Mouse (Mus musculus): Measurements from ENCODE around the gene Anln. TPM values are rescaled to one million over a fixed set of nuclear protein-coding genes. Genes with fewer than 3 reads are reported as not detected.
"Not testable (repeated sequence)": the region's sequence is repeated elsewhere in the genome, so short reads cannot be mapped to it uniquely, and the experiment has no call there.

The Anln gene
- total and polyA plus RNA-seq, 2 experiments: 0.23 to 1.2 TPM

DNA sequence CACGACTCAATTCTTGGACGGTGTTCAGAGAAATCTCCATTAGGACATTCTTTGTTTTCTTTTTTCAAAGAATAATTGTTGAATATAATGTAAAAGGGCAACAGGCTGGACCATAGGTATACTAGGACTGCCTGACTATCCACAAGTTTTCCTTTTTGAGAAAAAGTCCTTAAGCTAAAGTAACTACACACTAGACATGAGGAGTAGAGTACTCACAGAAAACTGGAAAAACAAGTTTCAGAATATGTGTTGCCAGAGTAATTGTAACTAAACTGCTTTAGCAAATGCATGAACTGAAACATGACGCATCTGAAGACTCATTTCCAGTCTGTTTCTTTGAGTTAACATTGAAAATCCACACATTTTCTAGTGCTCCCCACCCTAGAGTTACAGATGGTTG, 16.4 kb upstream of the Anln start:
- WGBS: 86% methylated on average over 3 of the region's 3 CpGs
- no peaks in the 10 kb centered on the region for H3K4me1 ChIP-seq (ENCODE audit: control insufficient read depth, insufficient read depth, low read length)

DNA sequence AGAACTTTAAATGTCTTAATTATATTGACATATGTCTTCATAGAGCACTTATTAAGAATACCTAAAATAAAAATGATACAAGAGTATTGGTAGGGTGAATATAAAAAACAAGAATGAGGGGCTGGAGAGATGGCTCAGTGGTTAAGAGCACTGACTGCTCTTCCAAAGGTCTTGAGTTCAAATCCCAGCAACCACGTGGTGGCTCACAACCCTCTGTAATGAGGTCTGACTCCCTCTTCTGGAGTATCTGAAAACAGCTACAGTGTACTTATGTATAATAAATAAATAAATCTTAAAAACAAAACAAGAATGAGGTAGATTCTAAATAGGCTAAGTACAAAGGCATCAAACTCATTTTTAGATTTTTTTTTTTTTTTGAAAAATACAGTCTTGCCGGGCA, 14.5 kb upstream of the Anln start:
- not testable (repeated sequence) for H3K4me3 ChIP-seq (ENCODE audit: insufficient read depth, low read depth, low read length); H3K36me3 ChIP-seq (ENCODE audit: control insufficient read depth, insufficient read depth, low read length); DNase-seq (ENCODE audit: extremely low read depth, low read depth, low spot score); H3K9ac ChIP-seq (ENCODE audit: low read depth, low read length); H3K27me3 ChIP-seq (ENCODE audit: control insufficient read depth, insufficient read depth, low read length); H3K4me1 ChIP-seq (ENCODE audit: control insufficient read depth, insufficient read depth, low read length); H3K79me2 ChIP-seq (ENCODE audit: control insufficient read depth, insufficient read depth, low read length); H3K27ac ChIP-seq (replicated peaks; ENCODE audit: insufficient read depth, low read depth, low read length)
- 70% methylated on average over 2 of the region's 2 CpGs for WGBS

More for the DNA sequence above, 16.4 kb upstream of the Anln start:
- H3K27me3 ChIP-seq (ENCODE audit: control insufficient read depth, insufficient read depth, low read length): no peaks in the 10 kb centered on the region
- no peaks in the 10 kb centered on the region for H3K36me3 ChIP-seq (ENCODE audit: control insufficient read depth, insufficient read depth, low read length)
- H3K9ac ChIP-seq (ENCODE audit: low read depth, low read length): no peak overlapping the region
- no peaks in the 10 kb centered on the region for H3K79me2 ChIP-seq (ENCODE audit: control insufficient read depth, insufficient read depth, low read length)
- no peak overlapping the region for H3K27ac ChIP-seq (replicated peaks; ENCODE audit: insufficient read depth, low read depth, low read length)
- no peak overlapping the region for H3K4me3 ChIP-seq (ENCODE audit: insufficient read depth, low read depth, low read length)
- TF ChIP-seq POLR2A (IDR thresholded peaks at IDR 0.05; ENCODE audit: extremely low read depth, insufficient read depth, low read length) (no peak), CTCF (IDR thresholded peaks at IDR 0.05; ENCODE audit: low read depth, low read length) (no peak)
- DNase-seq (ENCODE audit: extremely low read depth, low read depth, low spot score): no peak

DNA sequence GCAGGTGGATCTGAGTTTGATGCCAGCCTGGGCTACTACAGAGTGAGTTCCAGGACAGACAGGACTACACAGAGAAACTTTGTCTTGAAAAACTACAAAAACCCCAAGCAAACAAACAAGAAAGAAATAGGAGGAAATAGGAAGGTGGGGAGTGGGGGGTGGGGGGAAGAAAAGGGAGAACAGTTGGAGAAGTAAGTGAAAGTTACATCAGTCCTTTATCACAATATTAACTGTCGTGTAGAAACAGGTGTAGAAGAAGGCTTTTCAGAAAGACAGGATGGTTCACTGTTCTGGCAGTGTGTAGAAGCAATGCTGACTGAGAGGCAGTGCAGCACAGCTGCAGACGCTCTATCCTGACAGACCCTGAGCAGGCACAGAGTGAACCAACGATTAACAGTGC, 14.0 kb upstream of the Anln start:
- Histone ChIP-seq H3K27me3 (ENCODE audit: control insufficient read depth, insufficient read depth, low read length) (no peaks in the 10 kb centered on the region), H3K4me3 (ENCODE audit: insufficient read depth, low read depth, low read length) (no peak overlapping the region), H3K9ac (ENCODE audit: low read depth, low read length) (no peak overlapping the region), H3K79me2 (ENCODE audit: control insufficient read depth, insufficient read depth, low read length) (no peaks in the 10 kb centered on the region), H3K36me3 (ENCODE audit: control insufficient read depth, insufficient read depth, low read length) (no peaks in the 10 kb centered on the region), H3K27ac (replicated peaks; ENCODE audit: insufficient read depth, low read depth, low read length) (no peak overlapping the region), H3K4me1 (ENCODE audit: control insufficient read depth, insufficient read depth, low read length) (no peaks in the 10 kb centered on the region)
- WGBS: 86% methylated on average over 3 of the region's 3 CpGs
- DNase-seq (ENCODE audit: extremely low read depth, low read depth, low spot score): no peak
- TF ChIP-seq POLR2A (IDR thresholded peaks at IDR 0.05; ENCODE audit: extremely low read depth, insufficient read depth, low read length): no peak
- TF ChIP-seq CTCF (IDR thresholded peaks at IDR 0.05; ENCODE audit: low read depth, low read length): no peak

DNA sequence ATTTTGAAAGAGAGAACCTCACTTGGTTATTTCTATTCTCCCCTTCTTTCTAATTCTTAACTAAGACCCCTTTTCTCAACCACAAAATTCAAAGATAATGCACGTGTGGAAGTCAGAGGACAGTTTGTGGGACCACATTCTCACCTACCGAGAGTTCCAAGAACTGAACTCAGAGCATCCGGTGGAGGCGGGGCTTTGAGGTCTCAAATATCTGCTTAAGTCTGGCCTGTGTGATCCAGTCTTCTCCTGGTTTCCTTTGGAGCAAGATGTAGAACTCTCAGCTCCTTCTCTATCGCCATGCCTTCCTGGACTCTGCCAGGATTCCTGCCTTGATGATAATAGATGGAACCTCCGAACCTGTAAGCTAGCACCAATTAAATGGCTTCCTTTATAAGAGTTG, 13.0 kb upstream of the Anln start:
- Histone ChIP-seq H3K36me3 (ENCODE audit: control insufficient read depth, insufficient read depth, low read length) (no peaks in the 10 kb centered on the region), H3K27ac (replicated peaks; ENCODE audit: insufficient read depth, low read depth, low read length) (no peak overlapping the region), H3K4me3 (ENCODE audit: insufficient read depth, low read depth, low read length) (no peak overlapping the region), H3K79me2 (ENCODE audit: control insufficient read depth, insufficient read depth, low read length) (no peaks in the 10 kb centered on the region), H3K27me3 (ENCODE audit: control insufficient read depth, insufficient read depth, low read length) (no peaks in the 10 kb centered on the region), H3K9ac (ENCODE audit: low read depth, low read length) (no peak overlapping the region), H3K4me1 (ENCODE audit: control insufficient read depth, insufficient read depth, low read length) (no peaks in the 10 kb centered on the region)
- 85% methylated on average over 6 of the region's 6 CpGs for WGBS
- DNase-seq (ENCODE audit: extremely low read depth, low read depth, low spot score): no peak
- TF ChIP-seq POLR2A (IDR thresholded peaks at IDR 0.05; ENCODE audit: extremely low read depth, insufficient read depth, low read length): no peak
- no peak for TF ChIP-seq CTCF (IDR thresholded peaks at IDR 0.05; ENCODE audit: low read depth, low read length)

DNA sequence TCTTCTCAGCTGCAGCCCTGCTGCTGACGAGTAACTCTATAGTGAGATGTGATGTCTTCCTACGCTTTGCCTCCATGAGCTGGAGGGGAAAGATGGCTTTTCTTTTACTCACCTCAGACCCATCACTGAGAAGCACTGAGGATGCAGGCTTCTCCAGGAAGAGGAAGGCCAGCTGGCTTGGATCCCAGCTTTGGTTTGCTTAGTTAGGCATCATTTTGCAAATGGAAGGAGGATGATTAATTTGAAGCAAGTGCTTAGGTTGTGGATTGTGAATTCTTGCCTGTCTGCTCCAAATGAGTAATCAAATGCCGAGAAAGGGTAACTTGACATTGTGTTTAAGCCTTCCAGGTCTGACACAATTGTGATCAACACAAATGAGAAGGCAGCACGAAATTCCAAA, 10.0 kb upstream of the Anln start:
- no peaks in the 10 kb centered on the region for H3K79me2 ChIP-seq (ENCODE audit: control insufficient read depth, insufficient read depth, low read length)
- H3K9ac ChIP-seq (ENCODE audit: low read depth, low read length): no peak overlapping the region
- no peak overlapping the region for H3K27ac ChIP-seq (replicated peaks; ENCODE audit: insufficient read depth, low read depth, low read length)
- no peak for DNase-seq (ENCODE audit: extremely low read depth, low read depth, low spot score)
- no peak for TF ChIP-seq POLR2A (IDR thresholded peaks at IDR 0.05; ENCODE audit: extremely low read depth, insufficient read depth, low read length)
- no peak for TF ChIP-seq CTCF (IDR thresholded peaks at IDR 0.05; ENCODE audit: low read depth, low read length)
- no peak overlapping the region for H3K4me3 ChIP-seq (ENCODE audit: insufficient read depth, low read depth, low read length)
- H3K27me3 ChIP-seq (ENCODE audit: control insufficient read depth, insufficient read depth, low read length): no peaks in the 10 kb centered on the region
- WGBS: 83% methylated on average over 4 of the region's 4 CpGs
- H3K4me1 ChIP-seq (ENCODE audit: control insufficient read depth, insufficient read depth, low read length): no peaks in the 10 kb centered on the region
- H3K36me3 ChIP-seq (ENCODE audit: control insufficient read depth, insufficient read depth, low read length): no peaks in the 10 kb centered on the region

DNA sequence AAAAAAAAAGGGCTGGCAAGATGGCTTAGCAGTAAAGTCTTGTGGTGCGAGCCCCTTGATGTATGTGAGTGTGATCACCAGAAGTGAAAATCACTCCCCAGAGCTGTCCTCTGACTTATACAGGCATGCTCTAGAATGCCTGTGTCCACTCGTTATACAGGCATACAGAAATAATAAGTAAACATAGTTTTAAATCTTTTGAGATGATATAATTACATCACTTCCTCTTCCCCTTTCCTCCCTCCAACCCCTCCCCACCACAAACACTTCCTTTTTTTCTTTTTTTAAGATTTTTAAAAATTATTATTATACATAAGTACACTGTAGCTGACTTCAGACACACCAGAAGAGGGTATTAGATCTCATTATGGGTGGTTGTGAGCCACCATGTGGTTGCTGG, 5.7 kb upstream of the Anln start:
- Histone ChIP-seq H3K79me2 (ENCODE audit: control insufficient read depth, insufficient read depth, low read length) (no peaks in the 10 kb centered on the region), H3K4me1 (ENCODE audit: control insufficient read depth, insufficient read depth, low read length) (no peaks in the 10 kb centered on the region), H3K9ac (ENCODE audit: low read depth, low read length) (no peak overlapping the region), H3K27ac (replicated peaks; ENCODE audit: insufficient read depth, low read depth, low read length) (no peak overlapping the region), H3K27me3 (ENCODE audit: control insufficient read depth, insufficient read depth, low read length) (no peaks in the 10 kb centered on the region), H3K4me3 (ENCODE audit: insufficient read depth, low read depth, low read length) (no peak overlapping the region), H3K36me3 (ENCODE audit: control insufficient read depth, insufficient read depth, low read length) (no peaks in the 10 kb centered on the region)
- no peak for DNase-seq (ENCODE audit: extremely low read depth, low read depth, low spot score)
- no peak for TF ChIP-seq CTCF (IDR thresholded peaks at IDR 0.05; ENCODE audit: low read depth, low read length)
- WGBS: 86% methylated on average over 2 of the region's 2 CpGs
